Mouse (Mus musculus) adrenal gland, adult 18-20 months (tissue): Measurements from ENCODE around the gene Tlr5. TPM values are rescaled to one million over a fixed set of nuclear protein-coding genes. Genes with fewer than 3 reads are reported as not detected.

Experiments
- DNase-seq, 2 experiments: peaks; one replicate each; pipeline ENCODE4 v3.0.0; 2021 to 2022; ENCODE audit warnings: low spot score in 2 of 2
- long read RNA-seq, 2 experiments: library from polyadenylated mRNA; stranded (forward); transcript quantifications; one replicate each; pipeline ENCODE4 v2.0.0; 2021
- total RNA-seq, 2 experiments: library from RNA; stranded (reverse); gene quantifications; 1 replicate in 1 of 2; 2 replicates in 1 of 2; pipeline ENCODE4 v1.2.3; 2021

Tlr5 gene
- total RNA-seq: 1 to 10 TPM; 1.3 to 2.4 TPM
- long read RNA-seq, experiment 1: 0 reads
- long read RNA-seq, experiment 2: 0 reads

DNA sequence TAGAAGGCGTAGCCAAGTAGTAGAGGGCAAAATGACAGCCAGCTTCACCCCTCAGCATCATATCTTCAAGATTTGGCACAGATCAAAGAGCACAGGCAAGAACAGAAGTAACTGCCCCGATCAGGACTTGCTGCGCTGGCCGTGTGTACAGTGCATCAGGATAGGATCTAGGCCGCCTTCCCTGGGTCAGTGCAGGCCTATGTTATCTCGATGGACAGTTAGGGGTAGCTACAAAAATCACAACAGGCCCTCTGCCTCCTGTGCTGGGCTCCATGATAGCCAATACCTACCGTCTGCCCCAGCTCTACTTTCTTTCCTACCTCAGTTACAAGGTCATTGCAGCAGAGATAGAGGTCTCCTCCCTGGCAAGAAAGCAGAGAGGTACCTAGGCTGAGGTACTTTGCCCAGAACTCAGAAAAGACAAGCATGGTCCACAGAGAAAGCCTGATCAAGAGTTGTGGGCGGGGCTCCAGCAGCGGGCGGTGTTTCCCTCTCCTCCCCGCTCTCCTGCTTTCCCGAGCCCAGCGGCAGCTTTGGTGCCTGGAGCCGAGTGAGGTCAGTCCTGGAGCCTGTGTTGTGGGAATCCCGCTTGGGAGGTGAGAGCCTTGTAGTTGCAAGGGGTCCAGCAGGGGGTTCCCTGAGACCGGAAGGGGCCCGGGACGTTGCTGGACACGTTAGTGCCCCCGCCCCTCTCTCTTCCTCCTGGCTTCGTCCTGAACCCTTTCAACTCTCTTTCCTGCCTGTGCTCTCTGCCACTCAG, at the start of gene Tlr5:
Gene Tlr5 (plus strand): TSS at position 502 of the 760 bp plus-strand sequence.
- peak; percentile 43 to 52 for DNase-seq

DNA sequence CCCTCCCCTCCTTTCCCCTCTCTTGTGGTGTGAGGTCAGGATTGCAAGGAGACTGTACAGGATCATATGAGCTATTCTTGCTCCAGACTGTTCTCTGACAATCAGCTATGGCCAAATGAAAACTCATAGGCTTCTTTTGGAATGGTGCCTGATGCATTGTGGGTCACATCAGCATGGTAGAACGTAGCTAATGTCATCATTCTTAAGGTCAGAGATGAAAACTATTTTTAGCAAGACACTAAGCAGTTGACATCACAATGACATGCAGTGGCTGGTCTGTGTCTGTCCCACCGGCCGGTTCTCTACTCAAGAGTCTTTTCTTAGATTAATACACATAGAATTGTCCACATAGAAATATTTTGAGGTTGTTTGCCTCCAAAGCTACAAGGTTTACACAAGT, 48.9 kb upstream of the Tlr5 start:
- DNase-seq: no peak

DNA sequence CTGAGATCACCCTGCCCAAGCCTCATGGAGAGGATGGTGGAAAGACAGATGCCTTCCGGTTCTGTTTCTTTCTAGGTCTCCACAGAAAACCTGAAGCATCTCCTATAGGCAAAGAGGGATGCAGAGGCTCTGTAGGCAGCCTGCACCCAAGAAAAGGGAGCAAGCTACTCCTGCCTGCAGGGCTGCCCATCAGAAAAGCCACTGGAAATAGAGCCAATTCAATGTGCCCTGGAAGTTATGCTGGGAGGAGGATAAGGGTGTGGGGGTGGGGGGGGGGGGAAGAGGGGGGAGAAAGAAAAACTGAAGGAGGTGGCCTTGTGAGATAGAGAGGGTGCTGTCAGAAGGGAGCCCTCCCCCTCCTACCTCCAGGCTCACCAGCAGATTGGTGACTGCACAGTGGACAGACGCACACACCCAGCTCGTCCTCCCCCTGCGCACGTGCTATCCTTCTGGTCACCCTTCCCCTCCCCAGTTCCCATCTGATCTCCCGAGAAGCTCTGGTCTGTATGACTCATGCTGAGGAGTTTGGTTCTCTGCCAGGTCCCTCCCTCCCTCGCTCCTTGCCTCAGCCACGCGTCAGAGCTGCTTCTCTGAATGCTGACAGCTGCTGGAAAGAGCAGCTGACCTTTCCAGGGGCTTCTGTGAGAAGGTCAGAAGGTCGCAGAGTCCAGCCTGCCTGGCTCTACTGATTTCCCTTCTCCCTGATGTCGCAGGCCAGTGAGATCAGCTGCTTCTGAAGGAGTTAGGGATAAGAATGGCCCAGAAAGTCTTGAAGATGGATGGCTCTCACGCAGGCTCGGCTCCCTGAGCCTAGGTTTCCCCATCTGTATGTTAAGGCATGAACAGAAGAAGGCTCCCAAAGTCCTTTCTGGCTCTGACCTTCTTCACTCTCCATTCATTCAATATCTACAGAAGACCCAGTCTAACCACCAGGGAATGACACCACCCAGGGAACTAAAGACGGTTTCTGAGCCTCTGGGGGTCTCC, 46.2 kb upstream of the Tlr5 start:
- peak; percentile 85 to 93 for DNase-seq

DNA sequence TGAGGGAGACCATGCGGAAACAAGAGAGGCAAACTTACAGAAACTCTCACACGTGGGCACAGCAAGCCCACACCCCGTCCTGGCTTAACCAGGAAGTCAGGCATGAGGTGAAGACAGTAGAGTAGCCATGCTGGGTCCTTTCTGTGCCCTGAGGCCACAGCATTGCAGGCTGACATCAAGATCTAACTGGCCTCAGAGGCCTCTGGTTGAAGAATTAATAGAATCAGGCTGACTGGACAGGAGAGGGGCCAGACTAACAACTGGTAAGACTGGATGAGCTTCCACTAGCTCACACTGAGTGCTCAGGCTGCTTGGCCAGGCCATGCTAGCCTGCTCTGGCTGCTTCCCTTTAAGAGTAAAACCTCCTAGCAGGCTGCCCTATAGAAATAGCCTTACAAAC, 45.5 kb upstream of the Tlr5 start:
- DNase-seq: no peak

DNA sequence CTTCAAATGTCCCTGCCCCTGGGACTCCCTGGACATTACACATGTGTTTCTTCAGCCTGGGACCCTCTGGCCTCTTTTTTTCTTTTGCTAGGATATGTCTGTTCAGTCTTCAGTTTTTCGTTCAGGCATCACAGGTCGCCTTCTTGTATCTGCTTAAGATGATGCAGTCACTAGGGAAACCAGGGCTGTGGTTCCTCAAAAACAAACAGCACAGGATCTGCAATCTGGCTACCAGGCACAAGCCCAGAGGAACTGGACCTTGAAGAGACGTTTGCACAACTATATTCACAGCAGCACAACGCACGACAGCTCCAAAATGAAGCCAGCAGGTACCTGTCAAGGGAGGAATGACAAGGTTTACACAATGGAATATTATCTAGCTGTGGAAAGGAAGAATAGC, 45.0 kb upstream of the Tlr5 start:
- no peak for DNase-seq

DNA sequence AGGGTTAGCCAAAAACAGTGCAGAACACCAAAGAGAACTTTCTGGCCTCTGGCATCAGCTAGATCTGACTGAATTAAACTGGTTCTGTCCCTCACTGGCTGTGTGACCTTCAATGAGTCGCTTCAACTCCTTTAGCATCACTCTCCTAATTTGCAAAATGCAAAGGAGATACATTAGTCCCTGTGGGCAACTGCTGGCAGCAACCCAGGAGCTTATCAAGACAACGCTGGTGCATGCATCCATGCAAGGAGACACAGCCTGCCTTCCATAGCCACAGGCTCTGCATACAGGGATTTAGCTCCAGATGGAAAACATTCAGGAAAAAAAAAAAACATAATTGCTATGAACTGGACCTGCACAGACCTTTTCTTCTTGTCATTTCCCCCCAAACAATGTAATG, 42.0 kb upstream of the Tlr5 start:
- no peak for DNase-seq

DNA sequence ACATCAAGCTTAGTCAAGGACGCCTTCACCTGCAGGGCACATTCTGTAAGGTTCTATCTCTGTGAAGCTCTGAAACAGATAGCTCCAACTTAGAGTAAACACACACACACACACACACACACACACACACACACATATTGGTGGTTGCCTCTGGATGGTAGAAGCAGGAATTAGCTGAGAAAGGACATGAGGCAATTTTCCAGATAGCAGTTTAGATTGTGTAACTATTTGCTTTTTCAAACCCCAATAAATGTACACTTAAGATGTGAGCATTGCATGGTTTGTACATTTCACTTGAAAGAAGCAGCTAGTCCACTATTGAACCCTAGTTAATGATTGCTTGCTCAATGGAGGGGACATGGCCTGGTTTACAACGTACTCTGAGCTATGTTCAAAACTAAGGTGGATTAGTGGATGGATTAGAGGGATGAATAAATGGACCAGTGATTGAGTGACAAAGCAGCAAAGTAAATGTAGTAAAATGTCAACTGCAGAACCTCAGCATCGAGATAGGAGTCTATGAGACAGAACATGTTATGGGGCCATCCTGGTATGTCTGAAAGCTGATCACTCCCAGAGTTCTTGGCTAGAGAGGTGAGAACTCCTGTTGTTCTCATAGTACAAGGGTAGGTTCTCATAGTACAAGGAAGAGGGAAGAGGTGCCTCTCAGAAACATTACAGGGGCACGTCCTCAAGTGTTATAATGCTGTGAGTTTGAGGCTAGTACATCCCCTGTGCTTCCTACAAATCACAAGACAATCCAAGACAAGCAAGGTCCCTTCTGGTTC, 40.3 kb upstream of the Tlr5 start:
- DNase-seq: no peak

DNA sequence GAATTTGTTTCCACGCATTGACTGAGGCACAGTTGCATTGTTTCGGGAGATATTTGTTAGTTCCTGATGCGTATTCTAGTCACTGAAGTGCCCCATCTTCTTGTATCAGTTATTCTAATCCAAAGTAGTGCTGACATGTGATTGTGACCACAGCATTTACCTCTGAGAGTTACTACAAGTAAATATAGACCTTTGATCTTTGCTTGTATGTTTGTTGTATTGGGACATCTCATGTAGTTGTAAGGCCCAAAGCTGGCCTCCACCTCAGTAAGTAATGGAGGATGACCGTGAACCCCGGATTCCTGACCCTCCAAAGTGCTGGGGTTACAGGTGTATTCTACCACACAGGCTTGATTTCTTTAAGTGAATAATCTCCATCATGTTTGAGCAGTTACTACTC, 38.4 kb upstream of the Tlr5 start:
- DNase-seq: no peak

DNA sequence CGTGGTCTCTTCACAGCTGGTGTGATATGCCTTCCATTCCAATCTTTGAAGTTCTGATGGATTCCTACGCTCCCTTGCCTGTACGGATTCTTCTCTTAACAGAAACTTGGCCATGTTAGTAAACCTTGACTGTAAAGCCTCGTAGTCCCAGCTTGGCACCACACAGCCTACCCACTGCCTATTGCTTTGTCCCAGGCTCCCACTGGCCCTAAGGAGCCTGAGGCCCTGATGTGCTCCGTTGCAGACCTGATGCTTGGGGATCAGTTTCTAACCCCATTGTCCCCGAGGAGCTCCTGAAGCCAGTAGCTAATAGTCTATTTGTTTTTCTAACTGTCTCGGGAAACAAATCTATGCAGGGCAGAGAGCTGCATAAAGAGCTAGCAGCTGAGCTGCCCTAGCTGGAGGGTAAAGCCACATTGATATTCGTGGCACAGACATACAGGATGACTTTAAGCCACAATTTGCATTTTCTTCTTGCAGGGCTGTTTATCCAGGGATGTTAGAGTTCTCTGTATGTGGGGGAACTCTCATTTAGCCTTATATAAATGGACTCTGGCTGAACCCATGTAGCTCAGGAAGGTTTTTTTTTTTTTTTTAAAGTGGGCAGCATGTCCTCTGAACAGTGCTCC, 35.8 kb upstream of the Tlr5 start:
- DNase-seq: no peak

DNA sequence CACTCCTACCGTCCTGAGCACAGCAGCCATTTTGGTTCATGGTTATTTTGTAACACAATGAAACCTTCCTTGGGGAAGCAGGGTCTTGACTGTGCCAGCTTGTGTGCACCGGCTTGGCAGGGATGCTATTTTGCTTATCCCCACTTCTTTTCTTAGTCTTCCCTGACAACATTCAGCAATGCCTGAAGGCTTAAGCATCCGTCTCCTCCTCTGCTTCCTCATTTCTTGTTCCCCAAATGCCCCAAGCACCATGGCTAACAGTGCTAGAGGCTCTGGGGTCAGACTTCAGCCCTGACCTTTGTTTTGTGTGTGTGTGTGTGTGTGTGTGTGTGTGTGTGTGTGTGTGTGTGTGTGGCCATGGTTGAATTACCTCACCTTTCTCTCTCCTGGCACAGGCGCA, 31.8 kb upstream of the Tlr5 start:
- DNase-seq: no peak

DNA sequence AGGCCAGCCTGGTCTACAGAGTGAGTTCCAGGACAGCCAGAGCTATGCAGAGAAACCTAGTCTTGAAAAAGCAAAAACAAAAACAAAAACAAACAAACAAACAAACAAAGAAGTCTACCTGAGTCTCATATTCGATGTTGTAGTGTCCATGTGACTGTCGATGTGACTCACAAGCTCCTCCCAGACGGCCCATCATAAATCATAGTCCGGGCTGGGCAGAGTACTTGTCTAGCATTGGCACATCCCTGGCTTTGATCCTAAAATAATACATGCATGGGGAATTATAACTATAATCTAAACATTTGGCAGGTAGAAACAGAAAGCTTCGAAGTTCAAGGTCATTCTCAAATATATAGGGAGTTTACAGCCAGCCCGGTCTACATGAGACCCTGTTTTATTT, 28.1 kb upstream of the Tlr5 start:
- DNase-seq: no peak

DNA sequence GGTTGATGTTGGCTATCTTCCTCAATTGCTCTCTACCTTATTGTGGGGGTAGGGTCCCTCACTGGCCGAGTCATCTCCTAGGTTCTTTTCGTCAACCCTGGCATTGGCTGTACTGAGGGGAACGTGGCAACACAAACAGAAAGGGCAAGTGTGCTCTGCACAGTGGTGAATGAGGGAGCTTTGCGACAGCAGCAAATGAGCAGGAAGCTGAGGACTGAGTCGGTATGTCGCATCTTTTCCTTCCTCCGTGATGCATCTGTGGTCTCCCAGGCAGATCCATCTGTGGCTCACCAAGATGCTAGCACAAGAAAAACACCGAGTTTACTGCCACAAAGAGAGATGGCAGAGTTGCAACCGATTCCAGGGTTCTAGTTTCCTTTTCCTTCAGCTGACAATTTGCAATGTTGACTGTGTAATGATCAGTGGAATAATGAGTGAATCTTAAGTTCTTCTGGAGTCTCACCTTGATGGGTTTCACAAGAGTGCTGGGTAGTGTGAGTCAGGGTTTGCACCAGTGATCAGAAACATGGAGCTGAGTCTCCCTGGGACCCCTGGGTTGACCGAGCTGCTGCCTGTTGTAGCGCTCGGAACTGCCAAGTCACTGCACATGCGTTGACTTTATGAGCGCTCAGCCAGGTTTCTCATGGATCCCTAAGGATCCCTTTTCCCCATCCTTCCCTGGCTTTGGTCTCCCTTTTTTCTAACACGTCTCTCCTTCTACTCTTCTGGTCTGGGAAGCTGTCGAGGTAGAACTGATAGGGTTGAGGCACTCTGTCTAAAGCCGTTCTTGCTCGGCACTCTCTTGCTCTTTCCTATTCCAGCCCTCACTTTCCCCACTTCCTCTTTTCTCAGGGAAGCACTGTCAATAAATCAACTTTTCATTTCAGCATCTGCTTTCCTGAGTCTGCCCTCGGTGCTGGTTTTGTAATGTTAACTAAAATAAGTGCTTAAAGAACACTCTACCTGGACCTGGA, 26.4 kb upstream of the Tlr5 start:
- no peak for DNase-seq

DNA sequence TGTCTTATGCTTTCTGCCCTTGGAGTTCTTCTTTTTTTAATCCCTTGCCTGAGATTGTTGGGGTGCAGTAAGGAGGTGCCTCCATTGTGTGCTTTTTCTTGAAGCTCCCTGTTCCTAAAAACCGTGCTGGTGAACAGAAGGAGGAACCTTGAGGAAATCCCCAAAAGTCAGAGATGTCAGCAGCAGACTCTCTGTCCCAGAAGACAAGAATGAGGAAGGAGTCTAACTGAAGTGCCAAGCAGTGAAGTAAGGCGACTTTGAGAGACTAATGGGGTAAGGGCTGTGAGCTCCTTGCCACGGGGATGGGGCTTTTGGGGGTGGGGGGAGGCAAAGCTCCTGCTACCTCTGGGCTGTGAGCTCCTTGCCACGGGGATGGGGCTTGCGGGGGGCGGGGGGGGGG, 19.1 kb upstream of the Tlr5 start:
- DNase-seq: no peak

DNA sequence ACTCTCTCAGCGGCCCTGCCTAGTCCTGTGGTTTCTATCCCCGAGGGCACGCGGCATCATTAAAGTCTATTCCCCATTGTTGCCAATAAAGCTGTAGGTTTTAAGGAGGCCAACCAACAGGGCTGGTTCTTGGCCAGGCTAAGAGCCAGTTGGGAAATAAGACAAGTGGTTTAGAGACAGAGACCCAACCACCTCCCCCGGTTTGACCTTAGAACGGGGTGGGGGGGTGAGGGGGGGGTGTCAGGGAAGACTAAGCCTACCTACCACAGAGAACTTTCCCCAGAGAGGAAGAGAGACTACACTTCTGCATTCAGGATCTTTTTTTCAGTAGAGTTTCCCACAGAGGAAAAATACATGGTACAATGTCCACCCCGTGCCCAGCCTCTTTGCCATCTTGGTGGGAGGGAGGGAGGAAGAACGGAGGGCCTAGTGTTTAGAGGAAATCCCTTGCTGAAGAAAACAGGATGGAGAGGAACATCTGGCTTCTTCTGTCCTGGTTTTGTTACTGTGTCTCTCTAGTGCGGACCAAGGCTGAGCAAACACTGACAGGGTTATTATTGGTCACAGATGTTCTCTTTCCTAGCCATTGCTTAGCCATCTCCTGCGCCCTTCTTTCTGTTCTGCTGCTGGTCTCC, 17.0 kb upstream of the Tlr5 start:
- DNase-seq: no peak

DNA sequence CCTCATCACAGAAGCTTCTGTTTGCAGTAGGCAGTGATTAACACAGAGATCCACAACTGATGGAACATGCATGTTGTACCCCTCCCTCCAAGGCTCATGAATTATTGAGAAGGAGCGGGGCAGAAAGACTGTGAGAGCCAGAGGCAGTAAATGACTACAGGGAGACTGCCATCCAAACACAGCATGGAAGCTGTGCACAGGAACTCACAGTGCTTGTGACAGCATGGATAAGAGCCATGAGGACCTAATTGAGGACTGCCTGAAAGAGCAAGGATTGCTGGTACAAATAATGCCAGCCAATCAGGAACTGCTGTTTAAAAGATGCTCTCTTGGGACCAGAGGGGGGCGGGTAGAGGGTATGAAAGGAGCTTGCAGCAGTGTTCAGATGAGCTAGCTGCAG, 12.7 kb upstream of the Tlr5 start:
- DNase-seq: peak in 1 of 2 experiments; percentile 4

DNA sequence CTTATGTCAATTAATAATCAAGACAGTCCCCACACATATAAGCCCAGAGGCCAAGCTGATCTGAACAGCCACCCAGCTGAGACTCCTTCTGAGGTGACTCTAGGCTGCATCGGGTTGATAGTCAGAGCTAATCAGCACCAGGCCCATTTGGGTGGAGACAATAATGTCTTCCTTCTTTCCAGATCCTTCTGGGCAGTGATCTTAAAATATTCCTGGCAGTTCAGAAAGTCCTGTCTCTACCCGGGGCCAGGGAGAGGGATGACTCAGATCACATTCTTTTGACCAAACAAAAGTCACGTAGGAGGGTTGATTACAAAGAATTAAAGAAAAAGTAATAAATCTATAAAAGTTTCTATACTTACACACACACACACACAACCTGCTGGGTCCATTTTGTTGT, 10.7 kb upstream of the Tlr5 start:
- DNase-seq: no peak

DNA sequence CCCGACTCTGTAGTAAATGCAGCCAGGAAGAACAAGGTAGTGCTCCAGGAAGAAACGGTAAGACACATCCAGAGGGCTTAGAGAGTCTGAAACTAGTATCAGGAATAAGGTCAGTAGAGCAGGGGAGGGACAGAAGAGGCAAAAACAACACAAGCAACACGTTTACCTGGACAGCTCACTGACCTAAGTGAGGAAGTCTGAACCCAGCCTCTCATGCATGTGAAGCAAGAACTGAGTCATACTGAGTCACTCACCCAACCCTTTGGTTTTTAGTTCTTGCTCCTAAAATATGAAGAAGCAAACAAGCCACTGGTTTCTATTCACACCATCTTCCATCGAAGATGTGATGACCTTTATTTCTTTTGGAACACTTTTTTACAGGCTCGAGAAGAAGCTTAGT, 9.9 kb upstream of the Tlr5 start:
- DNase-seq: no peak

DNA sequence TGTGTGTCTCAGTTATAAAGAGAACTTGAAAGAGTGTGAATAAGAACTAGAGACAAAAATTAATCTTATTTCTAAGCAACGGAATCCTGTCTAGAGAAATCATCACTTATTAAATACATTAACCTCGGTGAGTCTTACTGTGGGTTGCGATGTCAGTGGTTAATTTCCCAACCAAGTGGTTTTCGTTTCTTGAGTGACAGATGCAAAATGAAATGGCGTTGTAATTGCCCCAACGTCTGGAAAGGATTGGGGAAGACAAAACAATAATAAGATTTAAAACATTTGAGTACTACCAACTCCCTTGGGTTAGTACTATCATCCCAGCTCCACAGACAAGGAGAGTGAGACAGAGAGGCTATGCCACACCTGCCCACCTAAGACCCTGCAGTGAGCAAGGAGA, 9.0 kb upstream of the Tlr5 start:
- DNase-seq: no peak

DNA sequence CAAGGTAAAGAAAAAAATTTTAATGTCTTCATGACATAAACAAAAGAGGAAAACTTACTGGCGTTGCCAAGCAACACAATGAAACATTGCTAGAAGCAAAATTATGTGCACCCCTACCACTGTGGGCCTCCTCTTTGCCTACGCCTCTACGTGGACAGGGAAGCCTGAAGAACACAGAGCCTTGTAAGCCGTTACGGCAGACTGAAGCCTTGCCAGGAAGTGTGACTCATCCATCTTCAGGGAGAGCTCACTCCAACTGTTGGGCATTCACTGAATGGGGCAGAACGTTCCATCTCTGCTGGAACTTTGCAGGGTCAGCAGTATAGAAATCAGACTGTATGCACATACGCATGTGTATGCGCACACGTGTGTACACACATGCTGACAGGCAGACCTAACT, 3.3 kb upstream of the Tlr5 start:
- DNase-seq: peak; percentile 42 to 44
